Mouse (Mus musculus): ENCODE results near the gene Phf10.

DNA sequence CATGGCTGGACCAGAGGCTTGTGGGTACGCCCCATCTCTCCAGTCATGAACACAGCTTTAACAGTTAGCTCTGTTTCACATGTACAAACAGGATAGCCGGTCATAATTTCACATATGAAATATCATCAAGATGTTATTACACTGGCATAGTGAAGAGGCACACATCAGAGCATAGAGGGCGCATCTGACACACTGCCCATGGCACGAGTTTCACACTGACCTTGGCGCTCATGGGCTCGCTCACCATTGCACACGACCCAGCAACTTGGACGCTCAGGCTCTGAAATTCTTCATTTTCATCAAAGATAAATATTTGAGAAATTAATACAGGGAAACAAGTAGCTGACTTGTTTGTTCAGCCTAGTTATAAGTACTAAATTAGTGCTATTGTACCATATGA is 43.2 kb downstream of the Phf10 start:
- no peak for TF ChIP-seq POLR2A (IDR thresholded peaks at IDR 0.05; ENCODE audit: low read depth, low read length)
- no peak for TF ChIP-seq CTCF (IDR thresholded peaks at IDR 0.05; ENCODE audit: borderline replicate concordance, insufficient read depth, low read length)
